13 mouse cellular contexts compared by ENCODE assay signal in genomic region chr5:50048271-50048851, GRCm38 (mm10). TPM values are rescaled to one million over a fixed set of nuclear protein-coding genes. Genes with fewer than 3 reads are reported as not detected.
DNase-seq lines count a peak whose midpoint lies in the region; ATAC-seq lines count a peak whose summit lies in the region.
"Had no signal": no experiment of that assay in that cellular context is flagged by ENCODE, and none has a peak within 500 bp of the region (broad histone marks: within the 10 kb centered on the region; RNA-seq: fewer than 3 reads in every experiment).

No protein-coding gene starts in this region.

- 52% methylated on average over 5 of the region's 5 CpGs for WGBS in hindbrain, embryonic 15.5 days
- 71% methylated on average over 5 of the region's 5 CpGs for WGBS in hindbrain, embryonic 11.5 days
- 33% methylated on average over 5 of the region's 5 CpGs for WGBS in forebrain, embryonic 11.5 days
- WGBS in forebrain, embryonic 16.5 days: 14% methylated on average over 5 of the region's 5 CpGs
- WGBS in midbrain, embryonic 14.5 days: 32% methylated on average over 5 of the region's 5 CpGs

- H3K9ac ChIP-seq in hindbrain, embryonic 15.5 days: 0 out of 2 replicates have a peak overlapping the region, but pooled peaks have one; percentile 6
- no peak overlapping the region for H3K9ac ChIP-seq in hindbrain, embryonic 11.5 days (ENCODE audit: low read depth, low read length)
- no peak overlapping the region for H3K9ac ChIP-seq in forebrain, embryonic 11.5 days (ENCODE audit: low read length)
- H3K9ac ChIP-seq in forebrain, embryonic 16.5 days (replicated peaks; ENCODE audit: low read depth, low read length): no peak overlapping the region
- no peak overlapping the region for H3K9ac ChIP-seq in midbrain, embryonic 14.5 days (replicated peaks; ENCODE audit: low read length)
- H3K9ac ChIP-seq: embryonic facial prominence, embryonic 12.5 days; stomach, embryonic 15.5 days had no signal

- no peak overlapping the region for H3K4me3 ChIP-seq in hindbrain, embryonic 15.5 days
- H3K4me3 ChIP-seq in hindbrain, embryonic 11.5 days (ENCODE audit: low read depth, low read length): no peak overlapping the region
- H3K4me3 ChIP-seq in forebrain, embryonic 11.5 days (ENCODE audit: low read depth, low read length): no peak overlapping the region
- no peak overlapping the region for H3K4me3 ChIP-seq in forebrain, embryonic 16.5 days (replicated peaks; ENCODE audit: low read length)
- no peak overlapping the region for H3K4me3 ChIP-seq in midbrain, embryonic 14.5 days (replicated peaks; ENCODE audit: low read depth, low read length)
- H3K4me3 ChIP-seq: embryonic facial prominence, embryonic 12.5 days; stomach, embryonic 15.5 days had no signal

- no peaks in the 10 kb centered on the region for H3K27me3 ChIP-seq in hindbrain, embryonic 15.5 days
- no peaks in the 10 kb centered on the region for H3K27me3 ChIP-seq in hindbrain, embryonic 11.5 days (ENCODE audit: control insufficient read depth, insufficient read depth, low read length)
- H3K27me3 ChIP-seq in forebrain, embryonic 11.5 days (ENCODE audit: control insufficient read depth, insufficient read depth, low read length): no peaks in the 10 kb centered on the region
- H3K27me3 ChIP-seq in forebrain, embryonic 16.5 days (replicated peaks; ENCODE audit: control insufficient read depth, insufficient read depth, low read length): no peaks in the 10 kb centered on the region
- H3K27me3 ChIP-seq in midbrain, embryonic 14.5 days (ENCODE audit: control insufficient read depth, insufficient read depth, low read length): no peaks in the 10 kb centered on the region
- H3K27me3 ChIP-seq: embryonic facial prominence, embryonic 12.5 days; stomach, embryonic 15.5 days had no signal

- peaks cover 25% of the 10 kb centered on the region for H3K4me1 ChIP-seq in hindbrain, embryonic 15.5 days (replicated peaks)
- H3K4me1 ChIP-seq in hindbrain, embryonic 11.5 days (replicated peaks; ENCODE audit: control insufficient read depth, insufficient read depth, low read length): peaks cover 5% of the 10 kb centered on the region; the same call in 1 of the 2 replicates
- peaks cover 9% of the 10 kb centered on the region; the same call in 1 of the 2 replicates for H3K4me1 ChIP-seq in forebrain, embryonic 11.5 days (replicated peaks; ENCODE audit: control insufficient read depth, insufficient read depth, low read length)
- peaks cover 20% of the 10 kb centered on the region for H3K4me1 ChIP-seq in forebrain, embryonic 16.5 days (replicated peaks; ENCODE audit: control insufficient read depth, insufficient read depth, low read length)
- peaks cover 35% of the 10 kb centered on the region for H3K4me1 ChIP-seq in midbrain, embryonic 14.5 days (ENCODE audit: control insufficient read depth, insufficient read depth, low read length)

- intact Hi-C loops in left cerebral cortex, postnatal 10 days (cut with DNase I): no loop called here

- ATAC-seq in hindbrain, embryonic 15.5 days (ENCODE audit: low FRiP score, low read depth): 0 out of 2 replicates have a peak, but pooled peaks have one; percentile 32
- ATAC-seq in hindbrain, embryonic 11.5 days (ENCODE audit: low FRiP score): no peak
- no peak; the same call in 1 of the 2 replicates for ATAC-seq in forebrain, embryonic 11.5 days (replicated peaks; ENCODE audit: low FRiP score)
- 0 out of 2 replicates have a peak, but pooled peaks have one; percentile 9 for ATAC-seq in forebrain, embryonic 16.5 days
- ATAC-seq in midbrain, embryonic 14.5 days (ENCODE audit: low FRiP score, low TSS enrichment): no peak

- DNase-seq in hindbrain, embryonic 11.5 days (ENCODE audit: low spot score): no peak
- DNase-seq in forebrain, embryonic 11.5 days (ENCODE audit: low spot score): no peak
- DNase-seq in midbrain, embryonic 14.5 days: no peak
- no peak for DNase-seq in left cerebral cortex, postnatal 10 days (ENCODE audit: extremely low spot score in 1 of 2, low spot score in 2 of 2)
- no peak for DNase-seq in right cerebral cortex, postnatal 25 days
- no peak for DNase-seq in layer of hippocampus, adult 8-10 months (ENCODE audit: low spot score in 2 of 2)
- DNase-seq: kidney, adult 8-10 months; thymus, postnatal 36 days had no signal

- H3K27ac ChIP-seq in hindbrain, embryonic 15.5 days (replicated peaks): 0 out of 2 replicates have a peak overlapping the region, but pooled peaks have one; percentile 21
- H3K27ac ChIP-seq in hindbrain, embryonic 11.5 days (ENCODE audit: low read depth, low read length): no peak overlapping the region
- H3K27ac ChIP-seq in forebrain, embryonic 11.5 days (ENCODE audit: low read depth, low read length): 0 out of 2 replicates have a peak overlapping the region, but pooled peaks have one; percentile 18
- no peak overlapping the region for H3K27ac ChIP-seq in forebrain, embryonic 16.5 days (ENCODE audit: low read length)
- peak overlapping the region; percentile 50 for H3K27ac ChIP-seq in midbrain, embryonic 14.5 days (replicated peaks; ENCODE audit: low read depth, low read length)
- H3K27ac ChIP-seq: embryonic facial prominence, embryonic 12.5 days; stomach, embryonic 15.5 days had no signal

- H3K36me3 ChIP-seq in hindbrain, embryonic 15.5 days: no peaks in the 10 kb centered on the region
- no peaks in the 10 kb centered on the region for H3K36me3 ChIP-seq in hindbrain, embryonic 11.5 days (ENCODE audit: control insufficient read depth, insufficient read depth, low read length)
- no peaks in the 10 kb centered on the region for H3K36me3 ChIP-seq in forebrain, embryonic 11.5 days (ENCODE audit: control insufficient read depth, insufficient read depth, low read length)
- H3K36me3 ChIP-seq in forebrain, embryonic 16.5 days (ENCODE audit: control insufficient read depth, insufficient read depth): no peaks in the 10 kb centered on the region
- H3K36me3 ChIP-seq in midbrain, embryonic 14.5 days (ENCODE audit: control insufficient read depth, insufficient read depth, low read length): no peaks in the 10 kb centered on the region
- H3K36me3 ChIP-seq: stomach, embryonic 15.5 days had no signal

- H3K9me3 ChIP-seq in hindbrain, embryonic 15.5 days: no peaks in the 10 kb centered on the region
- H3K9me3 ChIP-seq in hindbrain, embryonic 11.5 days (ENCODE audit: control insufficient read depth, low read length): no peaks in the 10 kb centered on the region
- no peaks in the 10 kb centered on the region for H3K9me3 ChIP-seq in forebrain, embryonic 11.5 days (ENCODE audit: control insufficient read depth, low read length)
- no peaks in the 10 kb centered on the region for H3K9me3 ChIP-seq in forebrain, embryonic 16.5 days (ENCODE audit: control insufficient read depth, low read length)
- H3K9me3 ChIP-seq in midbrain, embryonic 14.5 days (ENCODE audit: control insufficient read depth, low read length): no peaks in the 10 kb centered on the region
- H3K9me3 ChIP-seq: embryonic facial prominence, embryonic 12.5 days; stomach, embryonic 15.5 days had no signal

- no peak overlapping the region for H3K4me2 ChIP-seq in hindbrain, embryonic 15.5 days
- no peak overlapping the region for H3K4me2 ChIP-seq in hindbrain, embryonic 11.5 days (replicated peaks; ENCODE audit: low read depth, low read length)
- H3K4me2 ChIP-seq in forebrain, embryonic 11.5 days (ENCODE audit: low read depth, low read length, severe bottlenecking): no peak overlapping the region
- no peak overlapping the region for H3K4me2 ChIP-seq in forebrain, embryonic 16.5 days (ENCODE audit: low read length)
- no peak overlapping the region for H3K4me2 ChIP-seq in midbrain, embryonic 14.5 days (ENCODE audit: low read length)
- H3K4me2 ChIP-seq: embryonic facial prominence, embryonic 12.5 days; stomach, embryonic 15.5 days had no signal

RNA-seq across cellular contexts. Expression of gene Adgra3, which starts 10.4 kb away (rescaled TPM):
- polyA plus RNA-seq in hindbrain, embryonic 15.5 days (2015; fragmentation: Nextera tagmentation; extraction: Ambion mirVana): 16.1 TPM in 2 replicates
- polyA plus RNA-seq in hindbrain, embryonic 11.5 days (2014; fragmentation: Nextera tagmentation; extraction: Ambion mirVana): 31.6 and 39.5 TPM in 2 replicates
- polyA plus RNA-seq in forebrain, embryonic 11.5 days (2014; fragmentation: Nextera tagmentation; extraction: Ambion mirVana): 42.9 and 44.7 TPM in 2 replicates
- 18.5 and 19.6 TPM in 2 replicates for polyA plus RNA-seq in forebrain, embryonic 16.5 days (2015; fragmentation: Nextera tagmentation; extraction: Ambion mirVana)
- polyA plus RNA-seq in midbrain, embryonic 14.5 days (2014; fragmentation: Nextera tagmentation; extraction: Ambion mirVana): 16.4 and 25.2 TPM in 2 replicates
- total RNA-seq in left cerebral cortex, postnatal 10 days (2021): 10 to 100 TPM; 45.9 to 50.2 TPM
- total RNA-seq in layer of hippocampus, adult 8-10 months (2022): 10 to 100 TPM; 17.4 to 28.1 (median 20.3) TPM
- total RNA-seq: MEL had no signal

Comparison
In these comparisons a context has a peak if more than half of its experiments do, and no peak if none do; other contexts are left out.
1. ATAC-seq: peak in hindbrain, embryonic 15.5 days (single experiment) and forebrain, embryonic 16.5 days (single experiment); none in hindbrain, embryonic 11.5 days (single experiment), forebrain, embryonic 11.5 days (single experiment) and midbrain, embryonic 14.5 days (single experiment).
2. H3K27ac ChIP-seq: peak in hindbrain, embryonic 15.5 days (single experiment), forebrain, embryonic 11.5 days (single experiment) and midbrain, embryonic 14.5 days (single experiment); none in hindbrain, embryonic 11.5 days (single experiment) and forebrain, embryonic 16.5 days (single experiment).